Mouse (Mus musculus) intestine, embryonic 15.5 days (tissue): Measurements from ENCODE around the gene Clec11a. TPM values are rescaled to one million over a fixed set of nuclear protein-coding genes. Genes with fewer than 3 reads are reported as not detected.

Source experiments
- ATAC-seq: fragments of 200-750 bp; cut with Nextera tagmentation; 2 replicates; pipeline ENCODE4 v1.8.0; 2017; ENCODE audit warnings: moderate TSS enrichment, moderate library complexity
- H3K27ac ChIP-seq: fragments of 300-500 bp; sonication (generic); 2 replicates; pipeline ENCODE4 v1.5.1; 2015; ENCODE audit warnings: mild to moderate bottlenecking, inconsistent platforms
- H3K27me3 ChIP-seq: fragments of 300-500 bp; sonication (generic); replicated peaks from 2 replicates; pipeline ENCODE4 v1.6.1; 2015; ENCODE audit warnings: inconsistent platforms
- H3K36me3 ChIP-seq: fragments of 300-500 bp; sonication (generic); 2 replicates; pipeline ENCODE4 v1.6.1; 2015; ENCODE audit warnings: inconsistent platforms
- H3K4me1 ChIP-seq: fragments of 300-500 bp; sonication (generic); replicated peaks from 2 replicates; pipeline ENCODE4 v1.6.1; 2015; ENCODE audit warnings: inconsistent platforms
- H3K4me2 ChIP-seq: fragments of 300-500 bp; sonication (generic); replicated peaks from 2 replicates; pipeline ENCODE4 v1.6.1; 2015; ENCODE audit warnings: mild to moderate bottlenecking, inconsistent platforms
- H3K4me3 ChIP-seq: fragments of 300-500 bp; sonication (generic); replicated peaks from 2 replicates; pipeline ENCODE4 v1.5.1; 2015; ENCODE audit warnings: inconsistent platforms
- H3K9ac ChIP-seq: fragments of 300-500 bp; sonication (generic); 2 replicates; pipeline ENCODE4 v1.6.1; 2015; ENCODE audit warnings: inconsistent platforms
- H3K9me3 ChIP-seq: fragments of 300-500 bp; sonication (generic); 2 replicates; pipeline ENCODE4 v1.6.1; 2016; ENCODE audit warnings: inconsistent platforms
- WGBS: fragments of 180-500 bp; shearing (Covaris S2); methylation state at CpG from one replicate; pipeline ENCODE4 v1.1.7; 2015; 5-methylcytosine and 5-hydroxymethylcytosine counted together
- polyA plus RNA-seq: library from polyadenylated mRNA; unstranded; fragments of >200 nt; fragmentation: Nextera tagmentation; extraction: Ambion mirVana; gene quantifications from 2 replicates; pipeline ENCODE4 v1.2.1, GENCODE M21; 2015

The Clec11a gene
- polyA plus RNA-seq, 1 experiment from 2014 or later: 8.0 TPM

GRCm38 (mm10) chr7:44341119-44341518, 34.4 kb upstream of the Clec11a start:
- WGBS: 84% methylated on average over 10 of the region's 10 CpGs
- Histone ChIP-seq H3K4me2 (no peak overlapping the region), H3K27ac (no peak overlapping the region), H3K9me3 (no peaks in the 10 kb centered on the region), H3K36me3 (no peaks in the 10 kb centered on the region), H3K9ac (no peak overlapping the region), H3K4me1 (peaks cover 6% of the 10 kb centered on the region), H3K27me3 (peaks cover 37% of the 10 kb centered on the region), H3K4me3 (no peak overlapping the region)
- no peak for ATAC-seq

DNA sequence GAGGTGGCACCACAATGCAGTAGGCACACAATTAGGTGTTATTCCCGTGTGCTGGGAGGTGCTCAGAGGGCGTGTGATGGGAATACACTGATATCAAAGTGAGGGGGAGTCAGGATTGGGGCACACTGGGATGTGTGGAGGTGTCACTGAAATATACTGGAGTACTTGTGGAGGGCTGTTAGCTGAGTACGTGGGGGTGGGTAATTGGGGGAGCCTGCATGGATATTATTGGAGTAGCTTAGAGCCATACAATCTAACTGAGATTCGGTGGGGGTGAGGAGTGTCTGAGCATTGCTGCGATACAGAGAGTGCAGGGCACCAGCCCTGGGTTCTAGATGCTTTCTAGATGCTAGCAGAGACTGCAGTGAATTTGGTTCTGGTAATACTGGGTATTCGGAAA, 33.5 kb upstream of the Clec11a start:
- no peak overlapping the region for H3K4me3 ChIP-seq
- H3K27ac ChIP-seq: no peak overlapping the region
- peaks cover 46% of the 10 kb centered on the region for H3K27me3 ChIP-seq
- ATAC-seq: no peak
- no peaks in the 10 kb centered on the region for H3K9me3 ChIP-seq
- H3K4me2 ChIP-seq: no peak overlapping the region
- no peak overlapping the region for H3K9ac ChIP-seq
- 57% methylated on average over 6 of the region's 6 CpGs for WGBS
- H3K4me1 ChIP-seq: peaks cover 10% of the 10 kb centered on the region
- H3K36me3 ChIP-seq: no peaks in the 10 kb centered on the region

DNA sequence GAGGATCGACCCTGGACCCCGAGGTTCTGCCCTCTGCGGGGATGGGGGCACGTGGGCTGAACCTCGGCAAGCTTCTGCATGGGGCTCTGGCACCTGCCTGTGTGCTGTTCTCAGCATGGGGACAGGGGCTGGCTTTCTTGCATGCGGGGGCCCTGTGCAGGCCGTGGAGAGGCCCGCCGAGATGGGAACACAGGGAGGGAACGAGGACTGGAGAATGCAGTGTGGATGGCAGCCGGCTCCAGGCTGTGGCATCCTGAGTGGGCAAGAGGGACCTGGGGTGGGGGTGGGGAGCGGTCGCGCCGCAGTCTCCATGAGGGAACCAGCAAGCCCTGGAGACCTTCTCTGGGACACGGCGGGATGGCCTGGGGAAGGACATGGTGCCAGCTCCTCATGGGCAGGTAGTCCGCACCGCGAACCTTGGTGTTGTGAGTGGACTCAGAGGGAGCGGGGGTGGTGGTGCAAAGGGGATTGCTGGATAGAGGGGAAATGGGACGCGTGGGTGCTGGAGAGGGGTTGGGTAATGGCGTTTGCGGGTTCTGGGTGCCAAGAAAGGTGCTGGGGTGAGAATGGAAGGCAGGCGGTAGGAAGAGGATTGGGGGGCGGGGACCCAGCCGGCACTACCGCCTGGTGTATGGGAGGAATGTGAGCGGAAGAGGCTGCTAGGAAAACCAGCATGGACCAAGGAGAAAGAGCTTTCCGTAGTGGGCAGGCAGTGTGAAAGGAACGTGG, 30.6 kb upstream of the Clec11a start:
- Histone ChIP-seq H3K9ac (no peak overlapping the region), H3K9me3 (no peaks in the 10 kb centered on the region), H3K27me3 (peaks cover 60% of the 10 kb centered on the region), H3K36me3 (no peaks in the 10 kb centered on the region), H3K4me3 (0 out of 2 replicates have a peak overlapping the region, but pooled peaks have one; percentile 43), H3K27ac (no peak overlapping the region), H3K4me1 (peaks cover 10% of the 10 kb centered on the region), H3K4me2 (peak overlapping the region; percentile 73; the same call in 1 of the 2 replicates)
- no peak for ATAC-seq
- 5% methylated on average over 32 of the region's 32 CpGs for WGBS

GRCm38 (mm10) chr7:44336046-44337021, 29.6 kb upstream of the Clec11a start:
- peak; percentile 34; the same call in 1 of the 2 replicates for ATAC-seq
- no peaks in the 10 kb centered on the region for H3K36me3 ChIP-seq
- H3K9ac ChIP-seq: no peak overlapping the region
- WGBS: 5% methylated on average over 36 of the region's 54 CpGs
- peak overlapping the region; percentile 43 for H3K4me3 ChIP-seq
- H3K27me3 ChIP-seq: peaks cover 60% of the 10 kb centered on the region
- H3K27ac ChIP-seq: no peak overlapping the region
- peak overlapping the region; percentile 73 for H3K4me2 ChIP-seq
- peaks cover 10% of the 10 kb centered on the region for H3K4me1 ChIP-seq
- H3K9me3 ChIP-seq: no peaks in the 10 kb centered on the region

DNA sequence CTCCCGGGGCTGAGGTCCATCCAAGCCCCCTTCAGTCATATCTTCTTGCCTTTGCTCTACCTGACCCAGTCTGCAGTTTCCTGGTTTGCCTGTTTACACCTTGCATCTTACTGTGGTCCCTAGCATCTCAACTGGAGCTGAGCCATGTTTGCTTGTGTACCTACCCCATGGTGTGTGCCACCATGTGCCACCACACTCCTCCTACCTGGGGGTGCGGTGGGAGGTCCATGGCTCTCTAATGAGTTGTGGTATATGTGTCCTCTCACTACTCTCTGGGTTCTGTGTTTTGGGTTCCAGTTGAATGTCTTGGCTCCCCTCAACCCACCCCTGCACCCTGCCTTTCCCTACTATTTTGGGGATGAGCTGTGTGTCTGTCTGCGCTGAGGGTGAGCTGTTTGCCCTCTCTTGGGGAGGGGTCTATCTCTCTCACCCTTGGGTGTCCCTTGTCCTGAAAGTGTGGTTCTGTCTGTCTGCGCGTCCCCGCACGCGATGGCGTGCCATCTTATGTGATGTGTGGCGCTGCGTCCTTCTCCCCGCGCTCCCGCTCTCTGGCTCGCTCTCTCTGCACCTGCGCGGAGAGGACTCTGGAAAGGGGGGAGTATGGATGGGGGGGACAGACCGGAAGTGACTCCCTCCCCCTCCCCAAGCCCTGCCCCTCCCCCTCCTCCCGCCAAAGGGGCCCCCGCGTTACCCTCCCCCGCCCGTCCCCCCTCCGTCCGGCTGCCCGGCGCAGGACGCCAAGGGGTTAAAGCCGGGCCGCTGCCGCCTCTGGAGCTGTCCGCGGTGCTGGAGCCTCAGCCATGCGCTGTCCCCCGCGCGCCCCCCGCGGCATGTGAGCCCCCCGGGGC, 28.6 kb upstream of the Clec11a start:
- H3K4me2 ChIP-seq: peak overlapping the region; percentile 73
- peak overlapping the region; percentile 43 for H3K4me3 ChIP-seq
- no peaks in the 10 kb centered on the region for H3K36me3 ChIP-seq
- H3K4me1 ChIP-seq: peaks cover 10% of the 10 kb centered on the region
- H3K9me3 ChIP-seq: no peaks in the 10 kb centered on the region
- WGBS: 5% methylated on average over 29 of the region's 40 CpGs
- peak; percentile 77 for ATAC-seq
- no peak overlapping the region for H3K27ac ChIP-seq
- peaks cover 57% of the 10 kb centered on the region for H3K27me3 ChIP-seq
- H3K9ac ChIP-seq: no peak overlapping the region

GRCm38 (mm10) chr7:44334139-44334538, 27.4 kb upstream of the Clec11a start:
- H3K4me2 ChIP-seq: no peak overlapping the region
- no peak overlapping the region for H3K4me3 ChIP-seq
- no peak overlapping the region for H3K9ac ChIP-seq
- WGBS: 73% methylated on average over 14 of the region's 14 CpGs
- H3K27me3 ChIP-seq: peaks cover 50% of the 10 kb centered on the region
- peaks cover 10% of the 10 kb centered on the region for H3K4me1 ChIP-seq
- ATAC-seq: no peak
- no peaks in the 10 kb centered on the region for H3K36me3 ChIP-seq
- H3K9me3 ChIP-seq: no peaks in the 10 kb centered on the region
- no peak overlapping the region for H3K27ac ChIP-seq

DNA sequence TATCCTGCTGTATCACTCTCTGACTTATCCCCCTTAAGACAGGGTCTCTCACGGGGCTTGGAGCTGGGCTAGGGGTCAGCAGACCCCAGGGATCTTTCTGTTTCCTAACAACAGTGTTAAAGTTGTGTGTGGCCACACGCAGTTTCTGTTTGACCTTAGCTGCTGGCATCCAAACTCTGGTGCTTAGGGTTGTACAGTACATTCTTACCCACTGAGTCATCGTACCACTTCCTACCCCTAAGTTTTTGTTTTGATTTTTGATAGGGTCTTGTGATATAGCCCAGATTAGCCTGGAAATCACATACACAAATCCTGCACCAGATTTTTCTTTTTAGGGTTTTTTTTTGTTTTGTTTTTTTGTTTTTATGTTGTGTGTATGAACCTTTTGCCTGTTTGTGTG, 25.6 kb upstream of the Clec11a start:
- Histone ChIP-seq H3K27ac (no peak overlapping the region), H3K4me1 (peaks cover 10% of the 10 kb centered on the region), H3K9me3 (no peaks in the 10 kb centered on the region), H3K36me3 (no peaks in the 10 kb centered on the region), H3K27me3 (peaks cover 35% of the 10 kb centered on the region), H3K4me2 (no peak overlapping the region), H3K9ac (no peak overlapping the region), H3K4me3 (no peak overlapping the region)
- 54% methylated on average over 3 of the region's 3 CpGs for WGBS
- ATAC-seq: no peak

DNA sequence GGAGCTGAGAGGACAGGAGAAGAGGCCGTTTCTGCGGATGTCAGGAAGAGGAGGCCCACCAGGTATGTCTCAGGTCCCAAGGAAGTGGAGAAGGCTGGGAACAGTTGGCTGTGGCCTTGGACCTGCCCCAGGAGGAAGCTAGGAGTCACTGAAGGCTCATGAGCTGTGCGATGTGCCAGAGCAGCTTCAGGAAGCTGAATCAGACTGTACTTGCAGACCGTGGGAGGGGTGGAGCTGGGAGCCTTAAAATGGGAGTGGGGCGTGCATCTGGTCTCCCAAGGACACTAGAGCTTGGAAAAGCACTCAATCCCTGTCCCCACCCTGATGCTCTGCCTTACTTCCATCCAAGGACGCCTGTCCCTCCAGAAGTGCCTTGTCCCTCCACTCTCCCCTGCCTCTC, 19.9 kb upstream of the Clec11a start:
- Histone ChIP-seq H3K9ac (no peak overlapping the region), H3K4me1 (no peaks in the 10 kb centered on the region), H3K27ac (no peak overlapping the region), H3K4me2 (no peak overlapping the region), H3K4me3 (no peak overlapping the region), H3K9me3 (no peaks in the 10 kb centered on the region), H3K27me3 (no peaks in the 10 kb centered on the region; the same call in 1 of the 2 replicates), H3K36me3 (no peaks in the 10 kb centered on the region)
- WGBS: 52% methylated on average over 6 of the region's 6 CpGs
- ATAC-seq: no peak

DNA sequence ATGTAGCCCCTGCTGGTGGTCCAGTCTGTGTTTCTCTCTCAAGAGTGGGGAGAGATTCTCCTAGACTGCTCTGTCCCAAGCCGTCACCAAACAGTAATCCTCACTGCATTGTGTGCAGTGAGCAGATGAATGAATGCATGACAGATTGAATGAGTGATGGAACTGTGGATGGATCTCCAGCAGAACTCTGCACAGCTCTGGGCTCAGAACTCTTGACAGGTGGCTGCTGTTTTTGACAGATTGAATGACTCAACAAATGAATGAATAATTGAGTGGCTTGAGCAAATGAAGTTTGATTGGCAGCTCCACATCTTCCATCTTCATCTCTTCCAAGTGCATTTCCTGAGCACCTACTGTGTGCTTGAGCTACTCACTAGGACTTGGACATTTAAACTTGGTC, 15.6 kb upstream of the Clec11a start:
- Histone ChIP-seq H3K4me2 (no peak overlapping the region), H3K4me1 (no peaks in the 10 kb centered on the region), H3K9ac (no peak overlapping the region), H3K27ac (no peak overlapping the region), H3K36me3 (no peaks in the 10 kb centered on the region), H3K4me3 (no peak overlapping the region), H3K27me3 (no peaks in the 10 kb centered on the region; the same call in 1 of the 2 replicates), H3K9me3 (no peaks in the 10 kb centered on the region)
- ATAC-seq: no peak
- WGBS: 85% methylated on average over 1 of the region's 1 CpGs

- Histone ChIP-seq H3K27me3 (no peaks in the 10 kb centered on the region; the same call in 1 of the 2 replicates), H3K27ac (no peak overlapping the region), H3K9ac (no peak overlapping the region)
Observed at GRCm38 (mm10) chr7:44320886-44321285, 14.2 kb upstream of the Clec11a start.

DNA sequence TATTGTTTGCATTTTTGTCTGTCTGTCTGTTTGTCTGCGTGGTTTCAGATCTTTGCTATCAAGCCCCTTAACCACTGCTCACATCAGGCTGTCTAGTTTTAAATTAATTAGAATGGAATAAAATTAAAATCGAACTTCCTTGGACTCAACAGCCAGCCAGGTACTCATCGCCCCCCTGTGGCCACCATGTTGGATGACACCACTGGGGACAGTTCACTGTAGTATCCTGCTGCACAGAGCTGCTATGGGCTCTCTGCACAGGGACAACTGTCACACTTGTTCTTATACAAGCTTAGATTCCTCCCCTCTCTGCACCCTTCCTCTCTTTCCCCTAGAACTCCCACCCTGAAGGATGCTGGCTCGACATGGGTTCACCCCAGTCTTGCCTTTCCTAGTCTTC, 11.2 kb upstream of the Clec11a start:
- no peaks in the 10 kb centered on the region for H3K36me3 ChIP-seq
- H3K4me1 ChIP-seq: no peaks in the 10 kb centered on the region
- no peak overlapping the region for H3K9ac ChIP-seq
- no peak for ATAC-seq
- no peaks in the 10 kb centered on the region for H3K27me3 ChIP-seq
- no peak overlapping the region for H3K27ac ChIP-seq
- 31% methylated on average over 4 of the region's 4 CpGs for WGBS
- no peaks in the 10 kb centered on the region for H3K9me3 ChIP-seq
- H3K4me2 ChIP-seq: no peak overlapping the region
- no peak overlapping the region for H3K4me3 ChIP-seq

More at GRCm38 (mm10) chr7:44320886-44321285, 14.2 kb upstream of the Clec11a start:
- Histone ChIP-seq H3K4me3 (no peak overlapping the region), H3K4me1 (no peaks in the 10 kb centered on the region), H3K9me3 (no peaks in the 10 kb centered on the region), H3K4me2 (no peak overlapping the region), H3K36me3 (no peaks in the 10 kb centered on the region)
- no peak for ATAC-seq
- 55% methylated on average over 8 of the region's 8 CpGs for WGBS
